Mouse (Mus musculus): Measurements from ENCODE around the gene Ankrd42. TPM values are rescaled to one million over a fixed set of nuclear protein-coding genes. Genes with fewer than 3 reads are reported as not detected.

Gene Ankrd42
- polyA plus RNA-seq, 1 experiment from 2014 or later: 17.2 TPM

DNA sequence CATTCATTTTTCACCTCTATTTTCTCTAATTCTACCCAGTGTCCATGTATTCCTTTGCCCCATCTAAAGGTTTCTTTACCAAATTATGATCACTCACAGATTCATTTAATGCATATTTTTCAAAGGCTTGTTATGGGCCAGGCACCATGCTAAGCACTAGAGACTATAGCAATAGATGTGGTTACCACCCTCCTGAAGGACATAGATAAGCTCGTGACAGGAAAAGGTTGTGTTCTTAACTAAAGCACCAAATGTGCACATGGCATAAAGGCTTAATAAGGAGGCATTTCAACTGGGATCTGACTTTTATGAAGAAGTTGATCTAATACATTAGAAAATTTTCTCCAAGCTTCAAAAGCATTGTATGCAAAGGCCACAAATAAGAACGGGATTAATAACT, 78.2 kb downstream of the Ankrd42 start:
- Histone ChIP-seq H3K4me3 (no peak overlapping the region), H3K9ac (replicated peaks) (no peak overlapping the region), H3K4me1 (peaks cover 14% of the 10 kb centered on the region), H3K4me2 (replicated peaks) (no peak overlapping the region), H3K36me3 (no peaks in the 10 kb centered on the region), H3K27me3 (no peaks in the 10 kb centered on the region), H3K27ac (replicated peaks) (no peak overlapping the region), H3K9me3 (no peaks in the 10 kb centered on the region)
- no peak for ATAC-seq (replicated peaks)
- WGBS: 93% methylated on average over 2 of the region's 2 CpGs

DNA sequence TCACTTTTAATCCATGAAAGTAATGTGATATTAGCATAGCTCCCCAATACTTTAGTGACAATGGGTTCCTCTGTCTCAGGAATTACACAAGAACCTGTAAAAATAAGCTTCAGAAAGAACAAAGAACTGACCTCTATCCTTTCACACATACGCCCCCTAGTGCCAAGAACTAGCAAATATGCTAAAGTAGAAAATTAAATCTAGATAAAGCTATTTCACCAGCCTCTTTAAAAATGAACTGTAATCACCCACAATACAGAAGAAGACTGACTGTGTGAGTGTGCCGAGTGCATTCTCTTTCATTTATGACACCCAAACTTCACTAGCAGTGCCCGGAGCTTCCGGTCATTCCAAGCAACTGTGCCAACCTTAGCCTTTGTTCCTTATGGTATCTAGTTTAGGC, 86.0 kb downstream of the Ankrd42 start:
- Histone ChIP-seq H3K36me3 (no peaks in the 10 kb centered on the region), H3K4me1 (no peaks in the 10 kb centered on the region), H3K9me3 (no peaks in the 10 kb centered on the region), H3K4me3 (no peak overlapping the region), H3K27ac (replicated peaks) (0 out of 2 replicates have a peak overlapping the region, but pooled peaks have one; percentile 17), H3K9ac (replicated peaks) (no peak overlapping the region), H3K27me3 (no peaks in the 10 kb centered on the region), H3K4me2 (replicated peaks) (no peak overlapping the region)
- WGBS: 59% methylated on average over 4 of the region's 4 CpGs
- peak; percentile 73 for ATAC-seq (replicated peaks)

DNA sequence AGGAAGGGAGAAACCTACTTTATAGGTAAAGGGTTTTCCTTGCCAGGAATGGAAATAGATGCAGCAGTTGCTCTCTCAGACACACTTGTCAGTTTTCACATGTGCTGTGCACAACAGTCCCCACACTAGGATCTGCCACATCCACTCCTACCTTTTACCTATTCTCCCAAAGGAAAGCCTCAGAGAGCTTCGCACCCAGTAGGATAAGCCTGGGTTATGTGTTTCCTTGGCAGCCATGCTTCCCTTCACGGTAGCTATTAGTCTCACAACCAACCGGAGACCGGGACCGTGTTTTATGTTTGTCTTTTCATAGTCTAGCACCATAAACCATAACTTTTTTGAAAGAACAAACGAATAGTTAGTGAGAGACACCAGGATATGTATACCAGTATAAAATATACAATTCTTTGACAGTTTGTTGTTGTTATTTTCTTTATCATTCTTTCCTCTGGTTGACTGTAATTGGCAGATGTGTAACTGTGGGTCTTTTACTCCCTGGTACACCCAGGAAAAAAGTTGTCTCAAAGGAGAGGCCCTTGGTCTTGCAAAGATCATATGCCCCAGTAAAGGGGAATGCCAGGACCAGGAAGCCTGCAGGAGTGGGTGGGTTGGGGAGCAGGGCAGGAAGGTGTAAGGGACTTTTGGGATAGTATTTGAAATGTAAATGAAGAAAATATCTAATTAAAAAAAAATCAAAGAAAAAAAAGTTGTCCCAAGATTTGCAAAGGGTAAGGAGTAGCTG, 86.5 kb downstream of the Ankrd42 start:
- no peaks in the 10 kb centered on the region for H3K9me3 ChIP-seq
- no peak overlapping the region for H3K4me2 ChIP-seq (replicated peaks)
- ATAC-seq (replicated peaks): peak; percentile 58
- H3K36me3 ChIP-seq: no peaks in the 10 kb centered on the region
- H3K4me1 ChIP-seq: no peaks in the 10 kb centered on the region
- no peaks in the 10 kb centered on the region for H3K27me3 ChIP-seq
- 90% methylated on average over 6 of the region's 6 CpGs for WGBS
- H3K9ac ChIP-seq (replicated peaks): no peak overlapping the region
- no peak overlapping the region for H3K4me3 ChIP-seq
- H3K27ac ChIP-seq (replicated peaks): no peak overlapping the region

DNA sequence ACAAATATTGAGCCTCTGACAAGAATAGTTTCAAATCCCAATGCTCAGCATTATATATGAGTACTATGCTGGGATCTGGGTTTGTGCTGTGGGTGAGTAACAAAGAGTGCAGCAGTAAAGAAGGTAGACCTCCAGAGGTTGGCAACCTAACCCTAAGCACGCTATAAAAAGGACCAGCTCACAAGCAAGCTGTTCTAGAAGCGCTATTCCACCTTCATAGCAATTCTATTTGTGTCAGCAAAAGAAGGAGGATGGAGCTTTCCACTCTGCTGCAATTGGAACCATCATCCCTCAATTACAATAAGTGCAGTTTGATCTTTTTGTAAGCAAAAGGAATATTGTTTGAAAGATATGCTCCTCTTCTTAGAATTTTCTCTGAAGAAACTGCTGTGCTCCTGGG, 90.2 kb downstream of the Ankrd42 start:
- no peak for ATAC-seq (replicated peaks)
- Histone ChIP-seq H3K27ac (replicated peaks) (no peak overlapping the region), H3K4me3 (no peak overlapping the region), H3K9me3 (no peaks in the 10 kb centered on the region), H3K4me1 (no peaks in the 10 kb centered on the region), H3K9ac (replicated peaks) (no peak overlapping the region), H3K4me2 (replicated peaks) (no peak overlapping the region), H3K36me3 (no peaks in the 10 kb centered on the region), H3K27me3 (no peaks in the 10 kb centered on the region)
- WGBS: 80% methylated on average over 2 of the region's 2 CpGs

DNA sequence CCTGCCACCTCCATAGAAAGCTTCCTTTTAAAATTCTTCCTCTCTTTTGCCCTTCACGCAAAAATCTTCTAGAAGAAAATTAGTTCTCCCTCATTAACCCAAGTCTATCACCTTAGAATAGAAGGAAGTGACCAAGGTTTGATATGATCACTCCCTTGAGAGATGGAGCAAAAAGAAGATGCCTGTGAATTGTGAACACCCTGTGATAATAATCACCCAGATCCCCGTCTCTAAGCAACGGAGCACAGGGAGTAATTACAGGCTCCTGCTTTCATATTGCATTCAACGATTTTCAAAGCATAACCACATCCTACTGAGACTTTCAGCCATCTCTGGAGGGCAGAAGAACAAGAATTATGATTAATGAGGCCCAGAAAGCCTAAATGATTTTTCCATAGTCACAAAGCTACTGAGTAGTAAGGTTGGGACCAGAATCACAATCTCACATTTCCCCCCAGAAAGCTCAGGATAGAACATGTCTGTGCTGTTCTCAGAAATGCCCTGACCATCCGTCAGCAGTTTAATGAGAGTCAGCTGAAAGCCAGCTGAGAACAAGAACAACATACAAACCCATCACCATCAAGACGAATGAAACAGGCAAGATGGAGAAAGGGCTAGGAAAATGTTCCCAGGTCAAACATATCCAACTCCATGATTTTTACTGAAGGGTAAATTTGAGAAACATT, 104.4 kb downstream of the Ankrd42 start:
- no peaks in the 10 kb centered on the region for H3K9me3 ChIP-seq
- peak overlapping the region; percentile 81 for H3K27ac ChIP-seq (replicated peaks)
- H3K4me3 ChIP-seq: no peak overlapping the region
- no peak overlapping the region for H3K9ac ChIP-seq (replicated peaks)
- WGBS: 33% methylated on average over 6 of the region's 6 CpGs
- peak; percentile 89 for ATAC-seq (replicated peaks)
- no peaks in the 10 kb centered on the region for H3K27me3 ChIP-seq
- no peak overlapping the region for H3K4me2 ChIP-seq (replicated peaks)
- H3K4me1 ChIP-seq: no peaks in the 10 kb centered on the region; the same call in 1 of the 2 replicates
- no peaks in the 10 kb centered on the region for H3K36me3 ChIP-seq

Other genes starting within 250 kb of the Ankrd42 start
- 60.5 and 65.2 TPM in 2 replicates for gene Ccdc90b, start 76.0 kb downstream of the Ankrd42 start, polyA plus RNA-seq (2015; fragmentation: Nextera tagmentation; extraction: Ambion mirVana)
- gene Pcf11, start 32.8 kb upstream of the Ankrd42 start, polyA plus RNA-seq (2015; fragmentation: Nextera tagmentation; extraction: Ambion mirVana): 24.0 and 24.1 TPM in 2 replicates
- gene Rab30, start 104.5 kb upstream of the Ankrd42 start, polyA plus RNA-seq (2015; fragmentation: Nextera tagmentation; extraction: Ambion mirVana): 19.8 and 20.7 TPM in 2 replicates
- 7.5 and 9.3 TPM in 2 replicates for gene Ddias, start 237.1 kb upstream of the Ankrd42 start, polyA plus RNA-seq (2015; fragmentation: Nextera tagmentation; extraction: Ambion mirVana)
- 16.6 and 17.4 TPM in 2 replicates for gene Prcp, start 237.3 kb upstream of the Ankrd42 start, polyA plus RNA-seq (2015; fragmentation: Nextera tagmentation; extraction: Ambion mirVana)

Measured in forebrain, embryonic 15.5 days (tissue).